Mouse (Mus musculus) myocyte (in vitro differentiated cells): ENCODE measurements at regions not wholly inside any gene's neighbourhood (a gene's known extent, or its start where the extent isn't known, plus 50 kb on each side); places are given as distances from the start of the nearest gene placed in this dataset.

Experiments
- CEBPB ChIP-seq: IDR thresholded peaks from 2 replicates; pipeline ENCODE4 v1.6.1; 2011; ENCODE audit warnings: mild to moderate bottlenecking, moderate library complexity; ENCODE audit not compliant: poor library complexity, insufficient read depth, severe bottlenecking
- E2F4 ChIP-seq: IDR thresholded peaks from one replicate; pipeline ENCODE4 v1.6.1; 2011; ENCODE audit warnings: mild to moderate bottlenecking, control low read depth, moderate library complexity; ENCODE audit not compliant: insufficient read depth
- MAX ChIP-seq: IDR thresholded peaks from one replicate; pipeline ENCODE4 v1.6.1; 2011; ENCODE audit warnings: low read depth, mild to moderate bottlenecking, control low read depth
- MYOD1 ChIP-seq, 3 experiments: IDR thresholded peaks; one replicate each; pipeline ENCODE4 v1.6.1; 2011; ENCODE audit warnings: control low read depth in 2 of 3, low read depth in 2 of 3, mild to moderate bottlenecking in 2 of 3, moderate library complexity in 1 of 3; ENCODE audit not compliant: insufficient read length in 2 of 3, control insufficient read depth in 1 of 3
- MYOG ChIP-seq, 3 experiments: IDR thresholded peaks; one replicate each; pipeline ENCODE4 v1.6.1; 2011; ENCODE audit warnings: control low read depth in 2 of 3, low read depth in 2 of 3, mild to moderate bottlenecking in 2 of 3; ENCODE audit not compliant: insufficient read length in 2 of 3, control insufficient read depth in 1 of 3, insufficient read depth in 1 of 3
- POLR2A ChIP-seq: IDR thresholded peaks from one replicate; pipeline ENCODE4 v1.6.1; 2011; ENCODE audit warnings: low read depth, mild to moderate bottlenecking, control low read depth, moderate library complexity; ENCODE audit not compliant: insufficient read length
- POLR2AphosphoS2 ChIP-seq: IDR thresholded peaks from one replicate; pipeline ENCODE4 v1.6.1; 2011; ENCODE audit warnings: low read depth, control low read depth; ENCODE audit not compliant: insufficient read length
- TCF12 ChIP-seq: IDR thresholded peaks from one replicate; pipeline ENCODE4 v1.6.1; 2011; ENCODE audit warnings: mild to moderate bottlenecking, control low read depth; ENCODE audit not compliant: poor library complexity, insufficient read depth, severe bottlenecking
- TCF3 ChIP-seq: IDR thresholded peaks from one replicate; pipeline ENCODE4 v1.6.1; 2011; ENCODE audit warnings: low read depth, control low read depth; ENCODE audit not compliant: insufficient read length
- USF1 ChIP-seq: IDR thresholded peaks from one replicate; pipeline ENCODE4 v1.6.1; 2011; ENCODE audit warnings: low read depth, mild to moderate bottlenecking, control low read depth, moderate library complexity

DNA sequence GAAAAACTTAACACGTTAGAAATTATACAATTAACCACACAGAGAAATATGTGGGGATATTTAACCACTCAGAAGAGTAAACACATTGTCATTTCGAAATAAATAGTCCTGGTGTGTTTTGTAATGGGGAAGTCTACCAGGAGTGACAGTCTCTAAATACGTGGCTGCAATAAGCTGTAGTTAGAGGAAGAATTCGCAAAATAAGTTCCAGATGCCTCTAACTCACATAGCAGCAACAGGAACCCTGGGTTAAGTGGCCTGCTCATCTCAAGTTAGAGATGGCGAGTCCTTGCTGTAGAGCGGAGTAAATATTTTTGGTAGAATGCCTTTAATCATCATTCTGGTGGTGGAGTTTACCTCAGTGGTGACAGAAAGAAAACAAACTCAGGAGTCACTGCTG, 430.2 kb downstream of the Zfp704 start:
- TF ChIP-seq MAX (no peak), POLR2A (no peak), MYOG (IDR thresholded peaks at IDR 0.05; ENCODE audit: control insufficient read depth in 1 of 3, insufficient read depth in 1 of 3, insufficient read length in 2 of 3, low read depth in 2 of 3) (no peak), TCF3 (no peak), USF1 (no peak), POLR2AphosphoS2 (no peak), MYOD1 (IDR thresholded peaks at IDR 0.05; ENCODE audit: control insufficient read depth in 1 of 3, insufficient read length in 2 of 3, low read depth in 2 of 3) (no peak), TCF12 (no peak), CEBPB (no peak), E2F4 (no peak)
